Mouse (Mus musculus): ENCODE results near the gene Plekha6. TPM values are rescaled to one million over a fixed set of nuclear protein-coding genes. Genes with fewer than 3 reads are reported as not detected.

Plekha6 gene
- total RNA-seq (2014; rRNA removed) (49.3 and 52.2 TPM in 2 replicates), polyA plus RNA-seq (2015; fragmentation: Nextera tagmentation; extraction: Ambion mirVana) (9.4 and 11.9 TPM in 2 replicates)

DNA sequence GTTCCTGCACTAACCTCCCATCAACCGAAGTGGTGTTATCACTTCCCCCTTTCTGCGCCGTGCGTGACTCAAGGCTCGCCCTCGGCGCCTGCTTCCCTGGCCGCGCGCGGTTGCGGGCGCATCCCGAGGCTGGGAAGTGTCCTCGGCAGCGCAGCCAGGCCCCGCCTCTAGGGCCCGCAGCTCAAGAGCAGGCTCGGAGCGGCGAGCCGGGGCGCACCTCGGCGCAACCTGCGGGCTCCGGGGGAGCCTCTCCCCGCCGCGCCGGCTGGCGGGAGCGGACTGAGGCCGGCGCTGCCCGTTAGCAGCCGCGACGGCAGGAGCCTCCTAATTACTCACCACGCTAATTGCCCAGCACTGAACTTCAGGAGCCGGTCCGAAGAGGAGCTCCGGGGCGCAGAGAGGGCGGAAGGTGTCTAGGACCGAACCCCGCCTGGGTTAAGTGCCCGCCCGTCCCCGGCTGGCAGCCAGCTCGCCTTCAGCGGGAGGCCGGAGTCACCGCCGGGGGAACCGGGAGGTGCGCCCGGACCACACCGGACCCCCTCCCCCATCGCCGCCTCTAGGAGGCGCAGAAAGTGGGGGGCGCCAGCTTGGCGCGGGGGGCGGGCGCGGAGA, at the start of gene Plekha6:
Gene Plekha6 (plus strand): TSS at position 391 of the 612 bp plus-strand sequence.
- Histone ChIP-seq H3K4me3 (ENCODE audit: low read depth, low read length) (peak within 1 kb of the TSS; percentile 57), H3K27ac (ENCODE audit: low read depth, low read length) (no peak within 1 kb of the TSS), H3K4me2 (ENCODE audit: low read depth, low read length, poor library complexity, severe bottlenecking) (peak within 1 kb of the TSS; percentile 98), H3K9me3 (ENCODE audit: low read length) (no peaks in the 10 kb centered on the region), H3K4me1 (ENCODE audit: insufficient read depth, low read length) (0 out of 2 replicates have a peak, but pooled peaks cover 4% of the 10 kb centered on the region), H3K36me3 (ENCODE audit: insufficient read depth, low read length) (no peaks in the 10 kb centered on the region), H3K27me3 (ENCODE audit: insufficient read depth, low read length) (peaks cover 15% of the 10 kb centered on the region), H3K9ac (replicated peaks; ENCODE audit: low read length, poor library complexity, severe bottlenecking) (peak within 1 kb of the TSS; percentile 52)
- DNase-seq (ENCODE audit: low spot score), result no peak
- under 1% methylated on average over 64 of the region's 68 CpGs for WGBS
- ATAC-seq (ENCODE audit: low FRiP score), result peak; percentile 27; the same call in 1 of the 2 replicates
- TF ChIP-seq CTCF (IDR thresholded peaks at IDR 0.05), result no peak

DNA sequence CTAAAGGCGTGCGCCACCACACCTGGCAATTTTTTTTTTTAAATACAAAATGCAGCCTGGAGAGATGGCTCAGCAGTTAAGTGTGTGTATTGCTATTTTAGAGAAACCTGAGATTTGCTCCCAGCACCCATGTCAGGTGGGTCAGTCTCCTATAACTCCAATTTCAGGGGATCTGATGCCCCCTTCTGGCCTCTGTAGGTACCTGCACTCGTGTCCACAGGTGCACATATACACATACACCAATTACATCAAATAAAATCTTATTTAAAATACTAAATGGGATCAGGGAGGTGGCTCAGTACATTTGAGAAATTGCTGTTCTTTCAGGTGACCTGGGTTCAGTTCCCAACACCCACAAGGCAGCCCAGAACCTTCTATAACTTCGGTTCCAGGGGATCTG, 47.9 kb upstream of the Plekha6 start:
- Histone ChIP-seq H3K4me3 (ENCODE audit: low read depth, low read length) (no peak overlapping the region), H3K36me3 (ENCODE audit: insufficient read depth, low read length) (no peaks in the 10 kb centered on the region), H3K4me2 (ENCODE audit: low read depth, low read length, poor library complexity, severe bottlenecking) (no peak overlapping the region), H3K27ac (ENCODE audit: low read depth, low read length) (no peak overlapping the region), H3K9me3 (ENCODE audit: low read length) (no peaks in the 10 kb centered on the region), H3K27me3 (ENCODE audit: insufficient read depth, low read length) (no peaks in the 10 kb centered on the region), H3K9ac (replicated peaks; ENCODE audit: low read length, poor library complexity, severe bottlenecking) (no peak overlapping the region), H3K4me1 (ENCODE audit: insufficient read depth, low read length) (no peaks in the 10 kb centered on the region)
- no peak for TF ChIP-seq CTCF (IDR thresholded peaks at IDR 0.05)
- no peak for ATAC-seq (ENCODE audit: low FRiP score)
- DNase-seq (ENCODE audit: low spot score), result no peak
- 90% methylated on average over 4 of the region's 4 CpGs for WGBS

DNA sequence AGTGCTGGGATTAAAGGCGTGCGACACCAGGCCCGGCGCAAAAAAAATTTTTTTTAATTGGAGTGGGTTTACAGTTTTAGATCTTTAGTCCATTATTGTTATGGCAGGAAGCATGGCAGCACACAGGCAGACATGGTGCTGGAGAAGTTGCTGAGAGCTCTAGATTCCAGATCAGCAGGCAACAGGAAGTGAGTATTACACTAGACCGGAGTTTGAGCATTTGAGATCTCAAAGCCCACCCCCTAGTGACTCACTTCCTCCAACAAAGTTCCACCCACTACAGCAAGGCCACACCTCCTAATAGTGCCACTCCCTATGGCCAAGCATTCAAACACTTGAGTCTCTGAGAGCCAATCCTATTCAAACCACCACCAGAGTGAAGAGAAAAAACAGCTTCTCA, 45.9 kb upstream of the Plekha6 start:
- DNase-seq (ENCODE audit: low spot score) (no peak), ATAC-seq (ENCODE audit: low FRiP score) (no peak)
- no peaks in the 10 kb centered on the region for H3K27me3 ChIP-seq (ENCODE audit: insufficient read depth, low read length)
- H3K9ac ChIP-seq (replicated peaks; ENCODE audit: low read length, poor library complexity, severe bottlenecking), result no peak overlapping the region
- 94% methylated on average over 5 of the region's 5 CpGs for WGBS
- H3K4me2 ChIP-seq (ENCODE audit: low read depth, low read length, poor library complexity, severe bottlenecking), result no peak overlapping the region
- no peak for TF ChIP-seq CTCF (IDR thresholded peaks at IDR 0.05)
- H3K9me3 ChIP-seq (ENCODE audit: low read length), result no peaks in the 10 kb centered on the region
- no peak overlapping the region for H3K27ac ChIP-seq (ENCODE audit: low read depth, low read length)
- H3K4me1 ChIP-seq (ENCODE audit: insufficient read depth, low read length), result no peaks in the 10 kb centered on the region
- no peaks in the 10 kb centered on the region for H3K36me3 ChIP-seq (ENCODE audit: insufficient read depth, low read length)
- H3K4me3 ChIP-seq (ENCODE audit: low read depth, low read length), result no peak overlapping the region

DNA sequence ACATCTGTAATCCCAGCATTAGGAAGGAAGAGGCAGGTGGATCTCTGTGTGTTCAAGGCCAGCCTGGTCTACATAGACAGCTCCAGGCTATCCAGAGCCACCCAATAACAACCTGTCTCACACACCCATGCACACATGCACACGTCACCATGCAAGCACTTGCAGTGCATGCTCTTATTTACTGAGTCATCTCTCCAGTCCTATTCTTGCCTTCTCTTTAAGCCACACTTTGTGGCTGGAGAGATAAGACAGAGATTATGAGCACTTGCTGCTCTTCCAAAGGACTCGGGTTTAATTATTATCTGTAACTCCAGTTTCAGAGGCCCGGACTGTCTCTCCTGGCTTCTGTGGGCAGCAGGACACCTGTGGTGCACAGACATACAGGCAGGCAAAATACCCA, 45.2 kb upstream of the Plekha6 start:
- no peak for TF ChIP-seq CTCF (IDR thresholded peaks at IDR 0.05)
- Histone ChIP-seq H3K27me3 (ENCODE audit: insufficient read depth, low read length) (no peaks in the 10 kb centered on the region), H3K36me3 (ENCODE audit: insufficient read depth, low read length) (no peaks in the 10 kb centered on the region), H3K9ac (replicated peaks; ENCODE audit: low read length, poor library complexity, severe bottlenecking) (no peak overlapping the region), H3K9me3 (ENCODE audit: low read length) (no peaks in the 10 kb centered on the region), H3K4me2 (ENCODE audit: low read depth, low read length, poor library complexity, severe bottlenecking) (no peak overlapping the region), H3K4me3 (ENCODE audit: low read depth, low read length) (no peak overlapping the region), H3K4me1 (ENCODE audit: insufficient read depth, low read length) (no peaks in the 10 kb centered on the region), H3K27ac (ENCODE audit: low read depth, low read length) (no peak overlapping the region)
- ATAC-seq (ENCODE audit: low FRiP score) (no peak), DNase-seq (ENCODE audit: low spot score) (no peak)
- WGBS, result 89% methylated on average over 3 of the region's 3 CpGs

DNA sequence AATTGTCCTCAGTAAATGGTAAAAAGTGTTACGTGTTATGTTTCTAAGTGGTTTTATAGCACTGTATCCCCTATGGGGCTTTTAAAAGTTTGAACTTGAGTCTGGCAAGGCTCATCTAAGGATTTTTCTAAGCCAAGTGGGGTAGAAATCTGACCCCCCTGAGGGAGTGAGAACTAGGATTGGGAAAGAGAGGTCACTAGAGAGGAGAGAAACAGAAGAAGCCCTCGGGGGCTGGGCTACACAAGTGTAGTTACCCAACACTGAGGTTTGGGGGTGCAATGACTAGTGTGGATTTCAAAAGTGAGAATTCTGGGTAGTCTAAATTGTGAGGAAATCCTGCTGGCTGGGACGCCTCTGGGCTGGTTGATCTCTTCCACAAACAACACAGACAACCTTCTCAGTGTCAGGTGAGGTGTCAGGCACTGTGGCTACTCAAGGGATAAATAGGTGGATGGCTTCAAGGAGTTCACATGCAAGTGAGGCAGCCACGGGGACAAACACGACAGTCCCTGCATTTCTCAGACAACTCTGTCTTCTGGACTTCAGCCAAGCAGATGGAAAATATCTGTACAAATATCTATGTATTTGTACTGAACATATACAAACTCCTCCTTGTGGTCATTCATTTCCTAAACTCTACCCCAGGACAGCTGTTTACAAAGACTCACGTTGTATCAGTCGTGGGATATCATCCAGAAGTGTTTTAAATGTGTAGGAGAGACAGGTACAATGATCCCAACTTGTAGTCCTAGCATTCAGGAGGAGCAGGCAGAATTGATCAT, 43.9 kb upstream of the Plekha6 start:
- Histone ChIP-seq H3K27ac (ENCODE audit: low read depth, low read length) (no peak overlapping the region), H3K4me1 (ENCODE audit: insufficient read depth, low read length) (no peaks in the 10 kb centered on the region), H3K9ac (replicated peaks; ENCODE audit: low read length, poor library complexity, severe bottlenecking) (no peak overlapping the region), H3K4me2 (ENCODE audit: low read depth, low read length, poor library complexity, severe bottlenecking) (no peak overlapping the region), H3K27me3 (ENCODE audit: insufficient read depth, low read length) (no peaks in the 10 kb centered on the region), H3K36me3 (ENCODE audit: insufficient read depth, low read length) (no peaks in the 10 kb centered on the region), H3K9me3 (ENCODE audit: low read length) (no peaks in the 10 kb centered on the region), H3K4me3 (ENCODE audit: low read depth, low read length) (no peak overlapping the region)
- DNase-seq (ENCODE audit: low spot score), result no peak
- 65% methylated on average over 7 of the region's 7 CpGs for WGBS
- no peak for TF ChIP-seq CTCF (IDR thresholded peaks at IDR 0.05)
- no peak for ATAC-seq (ENCODE audit: low FRiP score)

DNA sequence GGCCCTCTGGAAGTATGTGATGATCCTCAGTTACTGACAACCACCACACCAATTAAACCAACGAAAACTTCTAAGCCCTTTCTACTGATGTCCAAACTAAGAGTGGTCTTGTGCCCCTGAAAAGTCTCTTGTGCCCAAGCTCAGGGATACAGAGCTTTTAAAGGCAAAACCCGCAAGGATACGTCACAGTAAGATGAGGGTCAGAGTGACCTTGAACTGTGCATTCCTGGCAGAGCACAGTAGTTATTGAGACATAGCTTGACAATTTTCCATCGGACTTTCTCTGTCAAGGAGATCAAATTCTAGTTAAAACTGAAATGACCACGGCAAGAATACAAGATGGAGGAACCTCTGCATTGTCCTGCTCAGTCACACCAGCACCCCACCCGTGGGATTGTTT, 42.8 kb upstream of the Plekha6 start:
- Histone ChIP-seq H3K9ac (replicated peaks; ENCODE audit: low read length, poor library complexity, severe bottlenecking) (no peak overlapping the region), H3K9me3 (ENCODE audit: low read length) (no peaks in the 10 kb centered on the region), H3K4me2 (ENCODE audit: low read depth, low read length, poor library complexity, severe bottlenecking) (no peak overlapping the region), H3K4me3 (ENCODE audit: low read depth, low read length) (no peak overlapping the region), H3K4me1 (ENCODE audit: insufficient read depth, low read length) (no peaks in the 10 kb centered on the region), H3K36me3 (ENCODE audit: insufficient read depth, low read length) (no peaks in the 10 kb centered on the region), H3K27me3 (ENCODE audit: insufficient read depth, low read length) (no peaks in the 10 kb centered on the region), H3K27ac (ENCODE audit: low read depth, low read length) (no peak overlapping the region)
- TF ChIP-seq CTCF (IDR thresholded peaks at IDR 0.05), result no peak
- no peak for ATAC-seq (ENCODE audit: low FRiP score)
- WGBS, result 67% methylated on average over 6 of the region's 6 CpGs
- DNase-seq (ENCODE audit: low spot score), result no peak

All from midbrain, postnatal 0 days (tissue).